Comparison of ENCODE assay signal across 8 mouse cellular contexts in the genomic region with DNA sequence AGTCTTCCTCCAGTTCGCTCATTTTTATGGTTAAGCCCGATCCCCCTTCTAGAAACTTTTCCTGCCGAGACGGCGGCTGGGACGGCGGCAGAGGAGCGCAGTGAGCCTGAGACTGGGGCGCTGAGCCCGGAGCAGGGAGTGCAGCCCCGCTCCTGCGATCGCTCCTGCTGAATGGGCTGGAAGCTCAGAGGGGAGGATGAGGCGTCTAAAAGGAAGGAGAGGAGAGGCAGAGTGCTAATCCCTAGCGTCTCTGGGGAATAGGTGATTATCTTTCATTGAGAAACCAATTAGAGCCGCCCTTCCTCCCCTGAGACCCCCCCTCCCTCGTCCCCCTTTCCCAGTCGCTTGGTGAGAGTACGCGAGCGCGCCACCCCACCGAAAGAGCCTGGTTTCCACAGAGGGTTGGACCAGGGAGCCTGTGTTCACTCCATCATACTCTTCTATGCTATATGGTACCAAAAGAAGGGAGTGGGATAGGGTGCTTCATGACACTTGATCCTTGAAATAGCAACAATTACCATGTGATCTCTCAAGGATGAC. TPM values are rescaled to one million over a fixed set of nuclear protein-coding genes. Genes with fewer than 3 reads are reported as not detected.
DNase-seq lines count a peak whose midpoint lies in the region; ATAC-seq and TF ChIP-seq lines count a peak whose summit lies in the region.

A gene (minus strand): TSS at position 233 of the 540 bp plus-strand sequence.

- H3K36me3 ChIP-seq in hindbrain, embryonic 16.5 days (ENCODE audit: control insufficient read depth, insufficient read depth, low read length), result no peaks in the 10 kb centered on the region
- H3K36me3 ChIP-seq in limb, embryonic 14.5 days (ENCODE audit: control insufficient read depth, insufficient read depth, low read length), result no peaks in the 10 kb centered on the region
- no peaks in the 10 kb centered on the region for H3K36me3 ChIP-seq in midbrain, postnatal 0 days (ENCODE audit: insufficient read depth, low read length)

- H3K4me1 ChIP-seq in hindbrain, embryonic 16.5 days (ENCODE audit: control insufficient read depth, insufficient read depth, low read depth, low read length), result peaks cover 27% of the 10 kb centered on the region
- peaks cover 10% of the 10 kb centered on the region; the same call in 1 of the 2 replicates for H3K4me1 ChIP-seq in limb, embryonic 14.5 days (ENCODE audit: control insufficient read depth, insufficient read depth, low read length)
- peaks cover 12% of the 10 kb centered on the region for H3K4me1 ChIP-seq in midbrain, postnatal 0 days (ENCODE audit: insufficient read depth, low read length)

- no peak for TF ChIP-seq POLR2A in limb, embryonic 14.5 days (IDR thresholded peaks at IDR 0.05; ENCODE audit: borderline replicate concordance, extremely low read depth, insufficient read depth, insufficient read length)

- H3K27me3 ChIP-seq in hindbrain, embryonic 16.5 days (replicated peaks; ENCODE audit: control insufficient read depth, insufficient read depth, low read length), result peaks cover 11% of the 10 kb centered on the region; the same call in 1 of the 2 replicates
- H3K27me3 ChIP-seq in limb, embryonic 14.5 days (ENCODE audit: control insufficient read depth, insufficient read depth, low read length), result peaks cover 42% of the 10 kb centered on the region
- peaks cover 20% of the 10 kb centered on the region for H3K27me3 ChIP-seq in midbrain, postnatal 0 days (ENCODE audit: insufficient read depth, low read length)

- no peaks in the 10 kb centered on the region for H3K9me3 ChIP-seq in hindbrain, embryonic 16.5 days (ENCODE audit: control insufficient read depth, low read length)
- no peaks in the 10 kb centered on the region for H3K9me3 ChIP-seq in limb, embryonic 14.5 days (ENCODE audit: control insufficient read depth, low read length)
- H3K9me3 ChIP-seq in midbrain, postnatal 0 days (ENCODE audit: low read length), result no peaks in the 10 kb centered on the region

- under 1% methylated on average over 23 of the region's 23 CpGs for WGBS in hindbrain, embryonic 16.5 days
- under 1% methylated on average over 21 of the region's 23 CpGs for WGBS in limb, embryonic 14.5 days
- WGBS in midbrain, postnatal 0 days, result under 1% methylated on average over 23 of the region's 23 CpGs

- peak within 1 kb of the TSS; percentile 58 for H3K4me3 ChIP-seq in hindbrain, embryonic 16.5 days (ENCODE audit: low read length)
- peak within 1 kb of the TSS; percentile 47 for H3K4me3 ChIP-seq in limb, embryonic 14.5 days (replicated peaks; ENCODE audit: low read length)
- H3K4me3 ChIP-seq in midbrain, postnatal 0 days (ENCODE audit: low read depth, low read length), result peak within 1 kb of the TSS; percentile 46

- H3K27ac ChIP-seq in hindbrain, embryonic 16.5 days (ENCODE audit: low read depth, low read length), result no peak within 1 kb of the TSS; the same call in 1 of the 2 replicates
- no peak within 1 kb of the TSS for H3K27ac ChIP-seq in limb, embryonic 14.5 days (replicated peaks; ENCODE audit: low read depth, low read length)
- H3K27ac ChIP-seq in midbrain, postnatal 0 days (ENCODE audit: low read depth, low read length), result no peak within 1 kb of the TSS

- DNase-seq in layer of hippocampus, adult 8-10 months (ENCODE audit: low spot score in 2 of 2), result no peak
- DNase-seq in layer of hippocampus, adult 11-12 months (ENCODE audit: low spot score), result no peak
- peak; percentile 37 to 55 for DNase-seq in adrenal gland, postnatal 36 days
- DNase-seq in gastrocnemius, postnatal 14 days, result peak; percentile 28
- peak; percentile 51 for DNase-seq in limb, embryonic 14.5 days (ENCODE audit: low spot score)
- DNase-seq in midbrain, postnatal 0 days (ENCODE audit: low spot score), result peak; percentile 52
- no peak for DNase-seq in adipocyte (ENCODE audit: low spot score)

- intact Hi-C loops in gastrocnemius, postnatal 14 days (cut with DNase I; ENCODE audit: low total_unique reads), result no loop called here

- no peak for TF ChIP-seq CTCF in midbrain, postnatal 0 days (IDR thresholded peaks at IDR 0.05)

- H3K9ac ChIP-seq in hindbrain, embryonic 16.5 days (ENCODE audit: low read depth, low read length), result peak within 1 kb of the TSS; percentile 63
- peak within 1 kb of the TSS; percentile 52 for H3K9ac ChIP-seq in limb, embryonic 14.5 days (ENCODE audit: low read depth, low read length, severe bottlenecking)
- H3K9ac ChIP-seq in midbrain, postnatal 0 days (replicated peaks; ENCODE audit: low read length, poor library complexity, severe bottlenecking), result peak within 1 kb of the TSS; percentile 42

- peak within 1 kb of the TSS; percentile 99 for H3K4me2 ChIP-seq in hindbrain, embryonic 16.5 days (ENCODE audit: low read length)
- peak within 1 kb of the TSS; percentile 92 for H3K4me2 ChIP-seq in limb, embryonic 14.5 days (replicated peaks; ENCODE audit: low read depth, low read length, severe bottlenecking)
- peak within 1 kb of the TSS; percentile 95 for H3K4me2 ChIP-seq in midbrain, postnatal 0 days (ENCODE audit: low read depth, low read length, poor library complexity, severe bottlenecking)

- peak; percentile 82 for ATAC-seq in hindbrain, embryonic 16.5 days
- ATAC-seq in limb, embryonic 14.5 days (ENCODE audit: low FRiP score, low read depth), result peak; percentile 54; the same call in 1 of the 2 replicates
- peak; percentile 73 for ATAC-seq in midbrain, postnatal 0 days (ENCODE audit: low FRiP score)

RNA-seq across cellular contexts. Expression of the gene that starts here (rescaled TPM):
- total RNA-seq in layer of hippocampus, adult 8-10 months (2022), result 10 to 100 TPM; 20.0 to 24.2 (median 21.2) TPM
- 1 to 10 TPM; 7.4 to 7.6 TPM for total RNA-seq in adrenal gland, postnatal 36 days (2021)
- 10 to 100 TPM; 24.4 to 24.8 TPM for total RNA-seq in gastrocnemius, postnatal 14 days (2021)
- polyA plus RNA-seq in hindbrain, embryonic 16.5 days (2015; fragmentation: Nextera tagmentation; extraction: Ambion mirVana), result 4.8 and 5.1 TPM in 2 replicates
- polyA plus RNA-seq in limb, embryonic 14.5 days (2012; rRNA removed), result 7.1 and 7.4 TPM in 2 replicates
- polyA plus RNA-seq in limb, embryonic 14.5 days (2014; fragmentation: Nextera tagmentation; extraction: Ambion mirVana), result 7.6 and 9.6 TPM in 2 replicates
- 9.9 and 13.2 TPM in 2 replicates for total RNA-seq in midbrain, postnatal 0 days (2014; rRNA removed)
- 3.9 and 5.1 TPM in 2 replicates for polyA plus RNA-seq in midbrain, postnatal 0 days (2015; fragmentation: Nextera tagmentation; extraction: Ambion mirVana)

Comparison
In these comparisons a context has a peak if more than half of its experiments do, and no peak if none do; other contexts are left out.
1. DNase-seq: peak in adrenal gland, postnatal 36 days (2 of 2), gastrocnemius, postnatal 14 days (single experiment), limb, embryonic 14.5 days (single experiment) and midbrain, postnatal 0 days (single experiment); none in layer of hippocampus, adult 8-10 months (0 of 2), layer of hippocampus, adult 11-12 months (single experiment) and adipocyte (single experiment).
2. Peak in every context shown above with its lines, with median percentiles within 50 percentile points of each other: ATAC-seq, H3K4me2 ChIP-seq, H3K4me3 ChIP-seq and H3K9ac ChIP-seq.